Mouse (Mus musculus) midbrain, embryonic 13.5 days (tissue): Measurements from ENCODE around the gene Fnip2. TPM values are rescaled to one million over a fixed set of nuclear protein-coding genes. Genes with fewer than 3 reads are reported as not detected.

Source experiments
- ATAC-seq: fragments of 200-750 bp; cut with Nextera tagmentation; 2 replicates; pipeline ENCODE4 v1.8.0; 2017; ENCODE audit warnings: mild to moderate bottlenecking, moderate TSS enrichment, moderate library complexity
- H3K27ac ChIP-seq: fragments of 300-500 bp; sonication (generic); 2 replicates; pipeline ENCODE4 v1.5.1; 2015; ENCODE audit warnings: inconsistent platforms, mild to moderate bottlenecking, moderate library complexity
- H3K27me3 ChIP-seq: fragments of 300-500 bp; sonication (generic); 2 replicates; pipeline ENCODE4 v1.6.1; 2015; ENCODE audit warnings: mild to moderate bottlenecking, inconsistent platforms
- H3K36me3 ChIP-seq: fragments of 300-500 bp; sonication (generic); 2 replicates; pipeline ENCODE4 v1.6.1; 2015; ENCODE audit warnings: mild to moderate bottlenecking, inconsistent platforms
- H3K4me1 ChIP-seq: fragments of 300-500 bp; sonication (generic); replicated peaks from 2 replicates; pipeline ENCODE4 v1.6.1; 2015; ENCODE audit warnings: inconsistent platforms
- H3K4me2 ChIP-seq: fragments of 300-500 bp; sonication (generic); replicated peaks from 2 replicates; pipeline ENCODE4 v1.6.1; 2015; ENCODE audit warnings: moderate library complexity, mild to moderate bottlenecking, inconsistent platforms
- H3K4me3 ChIP-seq: fragments of 300-500 bp; sonication (generic); replicated peaks from 2 replicates; pipeline ENCODE4 v1.5.1; 2015; ENCODE audit warnings: mild to moderate bottlenecking, inconsistent platforms
- H3K9ac ChIP-seq: fragments of 300-500 bp; sonication (generic); replicated peaks from 2 replicates; pipeline ENCODE4 v1.6.1; 2015; ENCODE audit warnings: mild to moderate bottlenecking, inconsistent platforms
- H3K9me3 ChIP-seq: fragments of 300-500 bp; sonication (generic); 2 replicates; pipeline ENCODE4 v1.6.1; 2016; ENCODE audit warnings: mild to moderate bottlenecking, inconsistent platforms
- WGBS: fragments of 180-500 bp; shearing (Covaris S2); methylation state at CpG from one replicate; pipeline ENCODE4 v1.1.7; 2015; 5-methylcytosine and 5-hydroxymethylcytosine counted together
- polyA plus RNA-seq: library from polyadenylated mRNA; unstranded; fragments of >200 nt; fragmentation: Nextera tagmentation; extraction: Ambion mirVana; gene quantifications from 2 replicates; pipeline ENCODE4 v1.2.1, GENCODE M21; 2015

The Fnip2 gene
- polyA plus RNA-seq, 1 experiment from 2014 or later = 6.1 TPM

GRCm38 (mm10) chr3:79488025-79488424 is 79.6 kb downstream of the Fnip2 start:
- Histone ChIP-seq H3K27ac (no peak overlapping the region), H3K27me3 (no peaks in the 10 kb centered on the region), H3K9me3 (no peaks in the 10 kb centered on the region; the same call in 1 of the 2 replicates), H3K4me3 (no peak overlapping the region), H3K4me1 (no peaks in the 10 kb centered on the region), H3K4me2 (no peak overlapping the region), H3K9ac (no peak overlapping the region), H3K36me3 (peaks cover 70% of the 10 kb centered on the region)
- 94% methylated on average over 7 of the region's 7 CpGs for WGBS
- ATAC-seq = no peak

DNA sequence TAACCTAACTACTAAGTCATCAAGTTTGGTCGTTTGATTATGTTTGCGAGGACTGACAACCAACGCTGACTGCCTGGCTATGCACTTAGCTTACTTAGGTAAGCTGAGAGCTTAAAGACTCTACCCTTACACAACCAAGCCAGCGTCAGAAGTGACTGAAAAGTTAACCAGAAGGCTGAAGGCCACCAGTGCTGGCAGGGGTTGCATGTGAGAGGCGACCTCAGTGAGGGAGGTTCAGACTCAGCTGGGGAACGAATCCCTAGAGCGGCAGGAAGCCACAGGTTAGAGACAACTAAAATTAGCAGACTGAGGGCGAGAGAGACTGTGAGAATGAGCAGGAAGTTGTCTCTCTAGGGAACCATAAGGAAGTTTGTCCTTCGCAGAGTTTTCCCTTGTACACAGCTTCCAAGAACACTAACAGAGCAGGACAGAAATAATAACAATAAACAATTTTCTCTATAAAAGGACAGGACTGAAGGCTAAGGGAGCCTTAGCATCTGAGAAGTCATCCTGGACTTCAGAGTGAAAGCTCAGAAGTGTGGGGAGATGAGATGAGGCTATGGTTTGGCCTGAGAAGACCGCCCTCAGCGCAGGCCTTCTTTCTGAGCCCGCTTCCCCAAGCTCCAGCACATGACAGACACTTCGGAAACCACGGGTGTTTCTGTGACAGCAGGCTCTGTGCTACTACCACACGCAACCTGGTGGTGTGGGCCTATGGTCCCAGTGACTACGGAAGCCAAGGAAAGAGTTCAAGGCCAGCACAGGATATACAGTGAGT is 83.1 kb downstream of the Fnip2 start:
- WGBS = 93% methylated on average over 16 of the region's 16 CpGs
- Histone ChIP-seq H3K4me3 (no peak overlapping the region), H3K36me3 (peaks cover 68% of the 10 kb centered on the region), H3K4me2 (no peak overlapping the region), H3K27me3 (no peaks in the 10 kb centered on the region), H3K27ac (no peak overlapping the region), H3K9ac (no peak overlapping the region), H3K9me3 (no peaks in the 10 kb centered on the region; the same call in 1 of the 2 replicates), H3K4me1 (no peaks in the 10 kb centered on the region)
- ATAC-seq = no peak

GRCm38 (mm10) chr3:79478880-79479279 is 88.7 kb downstream of the Fnip2 start:
- Histone ChIP-seq H3K27me3 (no peaks in the 10 kb centered on the region), H3K4me2 (no peak overlapping the region), H3K36me3 (peaks cover 59% of the 10 kb centered on the region), H3K9ac (no peak overlapping the region), H3K9me3 (no peaks in the 10 kb centered on the region; the same call in 1 of the 2 replicates), H3K4me3 (no peak overlapping the region), H3K27ac (no peak overlapping the region), H3K4me1 (peaks cover 14% of the 10 kb centered on the region)
- 91% methylated on average over 4 of the region's 4 CpGs for WGBS
- ATAC-seq = no peak

DNA sequence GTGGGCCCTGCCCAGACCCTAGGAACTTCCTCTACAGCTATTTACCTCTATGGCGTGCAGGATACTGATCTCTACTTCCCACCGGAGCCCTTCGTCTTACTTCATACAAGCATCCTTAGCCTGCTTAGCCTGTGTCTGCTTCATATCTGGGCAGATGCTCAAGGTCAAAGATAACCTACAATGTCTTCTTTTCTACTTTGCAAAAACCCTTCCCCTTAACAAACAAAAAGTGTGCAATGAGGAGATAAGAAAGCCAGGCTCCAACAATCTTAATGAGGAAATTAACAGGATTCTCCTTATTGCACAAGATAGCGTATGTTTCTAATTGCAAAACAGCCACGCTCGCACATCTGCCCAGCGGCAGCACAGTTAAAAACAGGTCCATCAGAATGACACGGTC is 89.2 kb downstream of the Fnip2 start:
- no peak overlapping the region for H3K4me2 ChIP-seq
- peaks cover 14% of the 10 kb centered on the region for H3K4me1 ChIP-seq
- H3K27me3 ChIP-seq = no peaks in the 10 kb centered on the region
- no peaks in the 10 kb centered on the region; the same call in 1 of the 2 replicates for H3K9me3 ChIP-seq
- no peak overlapping the region for H3K9ac ChIP-seq
- peaks cover 56% of the 10 kb centered on the region for H3K36me3 ChIP-seq
- ATAC-seq = no peak
- no peak overlapping the region for H3K27ac ChIP-seq
- WGBS = 96% methylated on average over 8 of the region's 8 CpGs
- no peak overlapping the region for H3K4me3 ChIP-seq

DNA sequence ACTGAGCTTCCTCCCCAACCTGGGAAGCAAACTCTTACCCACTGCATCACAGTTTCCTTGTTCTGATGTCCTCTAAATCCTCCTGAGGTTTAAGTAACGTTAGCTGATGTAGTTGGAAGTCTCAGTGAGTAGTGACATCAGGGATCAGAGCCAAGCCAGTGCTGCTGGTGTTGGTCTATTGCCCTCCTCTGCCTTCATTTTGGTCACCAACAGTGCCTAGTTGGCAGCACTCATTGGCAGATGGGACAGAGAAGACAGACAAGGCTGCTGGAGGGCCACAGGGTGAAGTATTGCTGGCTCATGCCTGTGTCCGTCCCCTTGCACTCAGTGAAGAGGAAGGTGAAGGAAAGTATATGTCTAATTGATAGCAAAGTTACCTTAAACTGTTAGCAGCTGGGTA is 91.6 kb downstream of the Fnip2 start:
- H3K9me3 ChIP-seq = no peaks in the 10 kb centered on the region
- H3K4me3 ChIP-seq = no peak overlapping the region
- no peak for ATAC-seq
- H3K4me2 ChIP-seq = no peak overlapping the region
- H3K27ac ChIP-seq = no peak overlapping the region
- no peak overlapping the region for H3K9ac ChIP-seq
- peaks cover 50% of the 10 kb centered on the region for H3K36me3 ChIP-seq
- peaks cover 14% of the 10 kb centered on the region for H3K4me1 ChIP-seq
- no peaks in the 10 kb centered on the region for H3K27me3 ChIP-seq
- whole genome bisulfite sequencing = 82% methylated on average over 2 of the region's 2 CpGs

GRCm38 (mm10) chr3:79474911-79475310 is 92.7 kb downstream of the Fnip2 start:
- Histone ChIP-seq H3K36me3 (peaks cover 44% of the 10 kb centered on the region), H3K4me3 (no peak overlapping the region), H3K9me3 (no peaks in the 10 kb centered on the region), H3K27ac (no peak overlapping the region), H3K4me2 (no peak overlapping the region), H3K4me1 (peaks cover 14% of the 10 kb centered on the region), H3K9ac (no peak overlapping the region), H3K27me3 (no peaks in the 10 kb centered on the region)
- peak; percentile 70; the same call in 1 of the 2 replicates for ATAC-seq
- WGBS = 41% methylated on average over 4 of the region's 4 CpGs

- Histone ChIP-seq H3K9me3 (no peaks in the 10 kb centered on the region), H3K4me3 (no peak overlapping the region), H3K9ac (no peak overlapping the region), H3K4me2 (no peak overlapping the region), H3K36me3 (peaks cover 35% of the 10 kb centered on the region), H3K27ac (no peak overlapping the region), H3K4me1 (peaks cover 14% of the 10 kb centered on the region), H3K27me3 (no peaks in the 10 kb centered on the region)
- no peak for ATAC-seq
- WGBS = 96% methylated on average over 5 of the region's 5 CpGs
Measured at GRCm38 (mm10) chr3:79472362-79472761, 95.2 kb downstream of the Fnip2 start.

DNA sequence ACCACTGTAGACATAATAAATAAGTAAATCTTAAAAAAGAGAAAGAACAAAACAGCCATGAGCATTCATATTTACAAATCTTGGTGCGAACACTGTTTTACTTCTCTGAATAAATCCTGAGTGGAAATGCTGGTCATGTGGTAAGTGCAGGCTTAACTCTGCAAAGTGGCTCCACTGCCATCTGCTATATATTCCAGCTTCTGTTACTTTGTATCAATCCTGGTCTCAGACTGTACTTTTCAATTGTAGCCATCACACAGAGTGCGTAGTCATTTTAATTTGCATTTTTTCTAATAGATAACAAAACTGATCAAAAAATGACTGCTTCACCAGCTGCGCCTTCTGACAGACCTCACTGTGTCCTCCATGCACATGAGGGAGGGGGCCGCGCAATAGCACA is 98.2 kb downstream of the Fnip2 start:
- Histone ChIP-seq H3K9ac (no peak overlapping the region), H3K27me3 (no peaks in the 10 kb centered on the region), H3K9me3 (no peaks in the 10 kb centered on the region; the same call in 1 of the 2 replicates), H3K36me3 (peaks cover 37% of the 10 kb centered on the region), H3K4me2 (no peak overlapping the region), H3K4me3 (no peak overlapping the region), H3K4me1 (peaks cover 3% of the 10 kb centered on the region; the same call in 1 of the 2 replicates), H3K27ac (no peak overlapping the region)
- 99% methylated on average over 5 of the region's 5 CpGs for WGBS
- no peak for ATAC-seq

- H3K4me1 ChIP-seq = 0 out of 2 replicates have a peak, but pooled peaks cover 5% of the 10 kb centered on the region
- H3K27ac ChIP-seq = no peak overlapping the region
- H3K27me3 ChIP-seq = peaks cover 9% of the 10 kb centered on the region; the same call in 1 of the 2 replicates
- peaks cover 48% of the 10 kb centered on the region for H3K36me3 ChIP-seq
- WGBS = 93% methylated on average over 14 of the region's 14 CpGs
- no peak overlapping the region for H3K4me2 ChIP-seq
- ATAC-seq = no peak
- no peak overlapping the region for H3K4me3 ChIP-seq
- H3K9me3 ChIP-seq = no peaks in the 10 kb centered on the region
- no peak overlapping the region for H3K9ac ChIP-seq
Measured at GRCm38 (mm10) chr3:79458651-79459275, 108.8 kb downstream of the Fnip2 start.

- H3K36me3 ChIP-seq = peaks cover 29% of the 10 kb centered on the region
- 76% methylated on average over 11 of the region's 11 CpGs for WGBS
- no peak overlapping the region for H3K4me2 ChIP-seq
- H3K4me1 ChIP-seq = peaks cover 16% of the 10 kb centered on the region
- no peak overlapping the region for H3K4me3 ChIP-seq
- no peak overlapping the region for H3K27ac ChIP-seq
- no peaks in the 10 kb centered on the region for H3K9me3 ChIP-seq
- H3K9ac ChIP-seq = no peak overlapping the region
- H3K27me3 ChIP-seq = peaks cover 9% of the 10 kb centered on the region; the same call in 1 of the 2 replicates
- ATAC-seq = no peak
Measured at GRCm38 (mm10) chr3:79455761-79456160, 111.8 kb downstream of the Fnip2 start.

GRCm38 (mm10) chr3:79452696-79453263 is 114.8 kb downstream of the Fnip2 start:
- H3K27ac ChIP-seq = peak overlapping the region; percentile 9; the same call in 1 of the 2 replicates
- peak; percentile 82 for ATAC-seq
- peaks cover 11% of the 10 kb centered on the region for H3K4me1 ChIP-seq
- no peak overlapping the region for H3K4me2 ChIP-seq
- H3K4me3 ChIP-seq = no peak overlapping the region
- 0 out of 2 replicates have a peak, but pooled peaks cover 3% of the 10 kb centered on the region for H3K27me3 ChIP-seq
- H3K9me3 ChIP-seq = no peaks in the 10 kb centered on the region
- peaks cover 7% of the 10 kb centered on the region; the same call in 1 of the 2 replicates for H3K36me3 ChIP-seq
- 16% methylated on average over 14 of the region's 14 CpGs for WGBS
- no peak overlapping the region for H3K9ac ChIP-seq

DNA sequence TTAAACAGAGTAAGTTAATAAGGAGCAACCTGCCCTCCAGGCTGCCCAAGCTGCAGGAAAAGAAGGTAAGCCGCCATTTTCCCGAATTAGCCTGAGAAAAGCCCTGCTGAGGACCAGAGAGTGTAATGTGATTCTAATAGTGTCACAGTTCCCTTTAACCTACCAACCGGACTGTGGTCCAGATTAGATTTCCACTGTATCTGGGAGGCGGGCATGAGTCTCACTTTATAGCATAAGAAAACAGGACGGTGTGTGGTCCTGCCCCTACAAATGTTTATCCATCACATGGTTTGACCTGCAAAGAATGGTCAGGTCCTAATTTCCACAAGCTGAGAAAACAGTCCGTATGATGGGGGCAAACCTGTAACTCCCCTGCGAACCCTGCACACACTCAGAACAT is 118.2 kb downstream of the Fnip2 start:
- H3K27ac ChIP-seq = no peak overlapping the region
- 83% methylated on average over 7 of the region's 7 CpGs for WGBS

More for the DNA sequence above, 118.2 kb downstream of the Fnip2 start:
- Histone ChIP-seq H3K9me3 (no peaks in the 10 kb centered on the region), H3K4me3 (no peak overlapping the region), H3K4me1 (peaks cover 11% of the 10 kb centered on the region), H3K4me2 (no peak overlapping the region), H3K36me3 (no peaks in the 10 kb centered on the region), H3K9ac (no peak overlapping the region), H3K27me3 (0 out of 2 replicates have a peak, but pooled peaks cover under 1% of the 10 kb centered on the region)
- no peak for ATAC-seq
